Mouse (Mus musculus): Measurements from ENCODE around the gene Evi5. TPM values are rescaled to one million over a fixed set of nuclear protein-coding genes. Genes with fewer than 3 reads are reported as not detected.

Evi5 gene
- polyA plus RNA-seq, 1 experiment: 6.8 TPM

DNA sequence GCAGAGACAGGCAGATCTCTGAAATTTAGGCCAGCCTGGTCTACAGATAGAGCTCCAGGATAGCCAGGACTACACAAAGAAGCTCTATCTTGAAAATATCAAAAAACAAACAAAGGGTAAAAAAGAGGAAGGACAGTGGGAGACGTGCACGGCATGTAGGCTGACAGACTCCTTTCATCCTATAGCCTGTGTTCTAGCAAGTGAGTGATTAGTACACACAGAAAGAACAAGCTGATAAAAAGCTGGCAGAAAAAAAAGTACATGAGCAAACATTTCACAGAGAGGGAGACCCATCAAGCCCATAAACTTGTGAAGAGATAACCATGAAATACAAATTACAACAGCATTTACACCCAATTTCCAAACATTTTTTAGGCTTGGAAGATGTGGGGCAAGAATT is 163.2 kb downstream of the Evi5 start:
- Histone ChIP-seq H3K4me3 (ENCODE audit: insufficient read depth, poor library complexity, severe bottlenecking) (no peak overlapping the region), H3K79me2 (ENCODE audit: control insufficient read depth, insufficient read depth) (no peaks in the 10 kb centered on the region), H3K79me3 (ENCODE audit: low read depth) (no peaks in the 10 kb centered on the region), H3ac (ENCODE audit: control insufficient read depth, insufficient read length, low read depth) (no peak overlapping the region), H3K36me3 (ENCODE audit: control insufficient read depth, insufficient read depth) (no peaks in the 10 kb centered on the region), H3K27me3 (ENCODE audit: control insufficient read depth, insufficient read depth, insufficient read length) (no peaks in the 10 kb centered on the region)
- TF ChIP-seq CEBPB (IDR thresholded peaks at IDR 0.05; ENCODE audit: low read depth) (no peak), CTCF (IDR thresholded peaks at IDR 0.05; ENCODE audit: control insufficient read depth, insufficient read depth, insufficient read length) (no peak), MAX (IDR thresholded peaks at IDR 0.05) (no peak), USF1 (IDR thresholded peaks at IDR 0.05; ENCODE audit: low read depth) (no peak), FOSL1 (IDR thresholded peaks at IDR 0.05; ENCODE audit: insufficient read depth, low read length, poor library complexity, severe bottlenecking) (no peak), MYOD1 (IDR thresholded peaks at IDR 0.05; ENCODE audit: control insufficient read depth, insufficient read length, low read depth) (no peak), MYOG (IDR thresholded peaks at IDR 0.05; ENCODE audit: control insufficient read depth, extremely low read depth, insufficient read length) (no peak)

DNA sequence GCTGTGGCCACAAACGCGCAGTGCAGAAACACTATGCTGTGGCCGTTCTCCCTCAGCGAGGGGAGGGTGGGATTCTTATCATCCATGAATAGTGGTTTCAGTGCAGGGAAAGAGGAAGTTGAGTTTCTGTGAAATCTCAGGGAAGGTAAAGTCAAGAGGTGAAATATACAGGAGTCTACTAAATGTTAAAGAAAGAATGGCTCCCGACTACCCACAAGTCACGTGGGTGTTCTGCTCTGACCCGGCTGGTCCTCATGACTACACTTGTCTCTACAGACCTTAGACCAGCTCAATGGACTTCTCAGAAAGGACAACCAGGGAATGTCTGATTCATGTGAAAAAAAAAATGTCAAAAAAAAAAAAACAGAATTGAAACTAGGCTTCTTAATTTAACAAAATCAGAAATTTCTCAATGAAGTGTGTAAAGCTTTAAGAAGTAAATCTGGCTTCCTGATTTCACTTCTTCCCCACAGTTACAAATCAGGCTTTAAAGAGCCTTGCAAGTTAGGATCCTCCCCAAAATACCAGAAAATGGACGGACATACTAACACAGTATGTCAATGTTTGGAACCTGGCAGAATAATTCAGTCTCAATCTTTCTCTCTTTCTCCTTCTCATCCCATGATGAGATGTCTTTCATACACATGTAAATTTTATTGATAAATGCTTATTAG is 166.6 kb downstream of the Evi5 start:
- H3K79me2 ChIP-seq (ENCODE audit: control insufficient read depth, insufficient read depth): no peaks in the 10 kb centered on the region
- H3K27me3 ChIP-seq (ENCODE audit: control insufficient read depth, insufficient read depth, insufficient read length): no peaks in the 10 kb centered on the region
- H3ac ChIP-seq (ENCODE audit: control insufficient read depth, insufficient read length, low read depth): no peak overlapping the region
- H3K79me3 ChIP-seq (ENCODE audit: low read depth): no peaks in the 10 kb centered on the region
- H3K36me3 ChIP-seq (ENCODE audit: control insufficient read depth, insufficient read depth): no peaks in the 10 kb centered on the region
- no peak overlapping the region for H3K4me3 ChIP-seq (ENCODE audit: insufficient read depth, poor library complexity, severe bottlenecking)
- TF ChIP-seq USF1 (IDR thresholded peaks at IDR 0.05; ENCODE audit: low read depth) (no peak), MYOD1 (IDR thresholded peaks at IDR 0.05; ENCODE audit: control insufficient read depth, insufficient read length, low read depth) (no peak), MAX (IDR thresholded peaks at IDR 0.05) (no peak), CEBPB (IDR thresholded peaks at IDR 0.05; ENCODE audit: low read depth) (no peak), CTCF (IDR thresholded peaks at IDR 0.05; ENCODE audit: control insufficient read depth, insufficient read depth, insufficient read length) (no peak), MYOG (IDR thresholded peaks at IDR 0.05; ENCODE audit: control insufficient read depth, extremely low read depth, insufficient read length) (no peak), FOSL1 (IDR thresholded peaks at IDR 0.05; ENCODE audit: insufficient read depth, low read length, poor library complexity, severe bottlenecking) (no peak)

DNA sequence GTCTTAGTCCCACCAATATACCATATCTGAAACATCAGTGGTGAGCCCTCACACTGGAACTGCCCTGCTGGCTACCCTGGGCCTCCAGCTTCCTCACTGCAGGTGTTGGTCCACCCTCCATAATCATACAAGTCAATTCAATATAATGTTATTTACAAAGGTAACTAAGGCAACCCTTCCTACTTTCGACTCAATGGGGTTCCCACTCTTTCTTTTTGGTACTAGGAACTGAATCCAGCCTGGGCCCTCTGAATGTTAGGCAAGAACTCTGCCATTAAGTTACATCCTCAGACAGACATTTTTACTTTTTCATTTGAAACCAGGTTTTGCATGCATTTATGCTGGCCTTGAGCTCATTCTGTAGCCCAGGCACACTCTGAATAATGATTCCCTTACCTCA is 168.6 kb downstream of the Evi5 start:
- no peaks in the 10 kb centered on the region for H3K79me3 ChIP-seq (ENCODE audit: low read depth)
- H3ac ChIP-seq (ENCODE audit: control insufficient read depth, insufficient read length, low read depth): no peak overlapping the region
- no peaks in the 10 kb centered on the region for H3K36me3 ChIP-seq (ENCODE audit: control insufficient read depth, insufficient read depth)
- H3K4me3 ChIP-seq (ENCODE audit: insufficient read depth, poor library complexity, severe bottlenecking): no peak overlapping the region
- TF ChIP-seq MYOG (IDR thresholded peaks at IDR 0.05; ENCODE audit: control insufficient read depth, extremely low read depth, insufficient read length) (no peak), CEBPB (IDR thresholded peaks at IDR 0.05; ENCODE audit: low read depth) (no peak), CTCF (IDR thresholded peaks at IDR 0.05; ENCODE audit: control insufficient read depth, insufficient read depth, insufficient read length) (no peak)
- H3K79me2 ChIP-seq (ENCODE audit: control insufficient read depth, insufficient read depth): no peaks in the 10 kb centered on the region
- H3K27me3 ChIP-seq (ENCODE audit: control insufficient read depth, insufficient read depth, insufficient read length): no peaks in the 10 kb centered on the region

DNA sequence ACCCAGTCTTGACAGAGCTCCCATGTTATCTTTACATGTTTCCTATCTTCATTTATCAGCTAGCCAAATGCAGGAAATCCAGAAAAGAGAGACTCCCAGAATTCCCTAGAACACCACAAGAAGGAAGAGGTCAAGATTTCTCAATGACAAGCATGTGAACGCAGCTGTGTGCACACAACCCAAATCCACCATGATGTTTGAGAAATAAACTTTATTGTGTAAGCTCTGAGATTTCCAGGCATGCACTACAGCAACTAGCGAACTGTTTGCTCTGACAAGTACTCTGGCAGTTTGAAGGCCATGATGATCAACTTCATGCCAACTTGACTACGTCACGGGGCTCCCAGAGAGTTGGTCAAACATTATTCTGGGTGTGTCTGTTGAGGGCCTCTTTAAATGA is 169.2 kb downstream of the Evi5 start:
- Histone ChIP-seq H3K27me3 (ENCODE audit: control insufficient read depth, insufficient read depth, insufficient read length) (no peaks in the 10 kb centered on the region), H3K36me3 (ENCODE audit: control insufficient read depth, insufficient read depth) (no peaks in the 10 kb centered on the region), H3K79me2 (ENCODE audit: control insufficient read depth, insufficient read depth) (no peaks in the 10 kb centered on the region), H3K79me3 (ENCODE audit: low read depth) (no peaks in the 10 kb centered on the region), H3ac (ENCODE audit: control insufficient read depth, insufficient read length, low read depth) (no peak overlapping the region), H3K4me3 (ENCODE audit: insufficient read depth, poor library complexity, severe bottlenecking) (no peak overlapping the region)
- TF ChIP-seq CEBPB (IDR thresholded peaks at IDR 0.05; ENCODE audit: low read depth): no peak
- TF ChIP-seq CTCF (IDR thresholded peaks at IDR 0.05; ENCODE audit: control insufficient read depth, insufficient read depth, insufficient read length): no peak
- no peak for TF ChIP-seq MYOG (IDR thresholded peaks at IDR 0.05; ENCODE audit: control insufficient read depth, extremely low read depth, insufficient read length)
- no peak for TF ChIP-seq FOSL1 (IDR thresholded peaks at IDR 0.05; ENCODE audit: insufficient read depth, low read length, poor library complexity, severe bottlenecking)
- no peak for TF ChIP-seq USF1 (IDR thresholded peaks at IDR 0.05; ENCODE audit: low read depth)
- TF ChIP-seq MAX (IDR thresholded peaks at IDR 0.05): no peak
- TF ChIP-seq MYOD1 (IDR thresholded peaks at IDR 0.05; ENCODE audit: control insufficient read depth, insufficient read length, low read depth): no peak

GRCm38 (mm10) chr5:107703207-107703763 is 171.6 kb downstream of the Evi5 start:
- H3K36me3 ChIP-seq (ENCODE audit: control insufficient read depth, insufficient read depth): no peaks in the 10 kb centered on the region
- TF ChIP-seq MYOD1 (IDR thresholded peaks at IDR 0.05; ENCODE audit: control insufficient read depth, insufficient read length, low read depth) (no peak), CEBPB (IDR thresholded peaks at IDR 0.05; ENCODE audit: low read depth) (no peak), USF1 (IDR thresholded peaks at IDR 0.05; ENCODE audit: low read depth) (no peak), CTCF (IDR thresholded peaks at IDR 0.05; ENCODE audit: control insufficient read depth, insufficient read depth, insufficient read length) (no peak), MAX (IDR thresholded peaks at IDR 0.05) (no peak), MYOG (IDR thresholded peaks at IDR 0.05; ENCODE audit: control insufficient read depth, extremely low read depth, insufficient read length) (no peak), FOSL1 (IDR thresholded peaks at IDR 0.05; ENCODE audit: insufficient read depth, low read length, poor library complexity, severe bottlenecking) (no peak)
- H3ac ChIP-seq (ENCODE audit: control insufficient read depth, insufficient read length, low read depth): no peak overlapping the region
- H3K79me3 ChIP-seq (ENCODE audit: low read depth): no peaks in the 10 kb centered on the region
- no peaks in the 10 kb centered on the region for H3K27me3 ChIP-seq (ENCODE audit: control insufficient read depth, insufficient read depth, insufficient read length)
- H3K4me3 ChIP-seq (ENCODE audit: insufficient read depth, poor library complexity, severe bottlenecking): no peak overlapping the region
- H3K79me2 ChIP-seq (ENCODE audit: control insufficient read depth, insufficient read depth): no peaks in the 10 kb centered on the region
